12 mouse cellular contexts compared by ENCODE assay signal in the genomic region with DNA sequence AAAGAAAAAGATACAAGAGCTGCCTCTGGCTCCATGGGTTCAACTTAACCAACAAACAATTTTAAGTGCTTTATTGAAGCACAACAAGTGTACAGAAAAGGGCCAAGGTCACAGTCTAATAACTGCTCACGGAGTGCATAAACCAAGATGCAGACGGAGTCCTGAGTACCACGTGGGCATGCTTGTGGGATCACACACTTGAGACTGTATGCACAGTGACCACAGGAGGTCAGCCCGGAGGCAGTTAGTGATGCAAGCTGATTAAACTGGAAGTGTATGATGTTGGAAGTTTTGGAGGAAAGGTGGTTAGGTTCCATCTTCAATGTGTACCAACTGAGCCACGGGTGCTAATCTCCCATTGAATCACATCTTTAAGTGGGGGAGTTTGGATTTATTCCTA.
DNase-seq lines count a peak whose midpoint lies in the region; ATAC-seq and TF ChIP-seq lines count a peak whose summit lies in the region.
"Had no signal": no experiment of that assay in that cellular context is flagged by ENCODE, and none has a peak within 500 bp of the region (broad histone marks: within the 10 kb centered on the region; RNA-seq: fewer than 3 reads in every experiment).

No protein-coding gene starts in this region.

- H3K9me3 ChIP-seq in heart, postnatal 0 days (replicated peaks; ENCODE audit: control insufficient read depth, low read length): no peaks in the 10 kb centered on the region
- H3K9me3 ChIP-seq: hindbrain, embryonic 12.5 days; megakaryocyte, embryonic 14.5 days; neural tube, embryonic 13.5 days had no signal

- ATAC-seq in heart, postnatal 0 days (ENCODE audit: insufficient read depth, low read depth): peak; percentile 71
- ATAC-seq in cerebellum, adult (ENCODE audit: insufficient number of reproducible peaks, low FRiP score, low TSS enrichment): no peak

- intact Hi-C loops in heart, postnatal 25 days (cut with DNase I): loop anchor here (10.0 kb wide), 2 partner anchors 132 to 182 kb away; partner anchors contain the start of gene Vldlr

- no peak overlapping the region for H3K4me3 ChIP-seq in heart, postnatal 0 days (ENCODE audit: low read depth, low read length)
- H3K4me3 ChIP-seq: hindbrain, embryonic 12.5 days; megakaryocyte, embryonic 14.5 days; neural tube, embryonic 13.5 days had no signal

- no peak overlapping the region for H3K9ac ChIP-seq in heart, postnatal 0 days (replicated peaks; ENCODE audit: low read depth, low read length)
- H3K9ac ChIP-seq: hindbrain, embryonic 12.5 days; neural tube, embryonic 13.5 days had no signal

- peak; percentile 60 for TF ChIP-seq CTCF in heart, postnatal 0 days (IDR thresholded peaks at IDR 0.05; ENCODE audit: low read depth)
- peak; percentile 25; the same call in 1 of the 2 replicates for TF ChIP-seq CTCF in brain, embryonic 14.5 days (IDR thresholded peaks at IDR 0.05; ENCODE audit: borderline replicate concordance, extremely low read depth, insufficient read depth, insufficient read length)

- no peak for TF ChIP-seq POLR2A in brain, embryonic 14.5 days (IDR thresholded peaks at IDR 0.05; ENCODE audit: borderline replicate concordance, extremely low read depth, insufficient read depth, insufficient read length, poor library complexity, severe bottlenecking)

- TF ChIP-seq EP300 in heart, postnatal 0 days (IDR thresholded peaks at IDR 0.05; ENCODE audit: low read depth): no peak

- H3K36me3 ChIP-seq in heart, postnatal 0 days (replicated peaks; ENCODE audit: control insufficient read depth, insufficient read depth, low read length): no peaks in the 10 kb centered on the region
- H3K36me3 ChIP-seq: hindbrain, embryonic 12.5 days; neural tube, embryonic 13.5 days had no signal

- no peaks in the 10 kb centered on the region for H3K27me3 ChIP-seq in heart, postnatal 0 days (ENCODE audit: control insufficient read depth, insufficient read depth, low read length)
- H3K27me3 ChIP-seq: hindbrain, embryonic 12.5 days; megakaryocyte, embryonic 14.5 days; neural tube, embryonic 13.5 days had no signal

- H3K27ac ChIP-seq in heart, postnatal 0 days (ENCODE audit: low read depth): no peak overlapping the region
- H3K27ac ChIP-seq: hindbrain, embryonic 12.5 days; neural tube, embryonic 13.5 days had no signal

- peaks cover 3% of the 10 kb centered on the region for H3K4me1 ChIP-seq in heart, postnatal 0 days (ENCODE audit: control insufficient read depth, insufficient read depth)

- DNase-seq in heart, postnatal 0 days (ENCODE audit: low spot score): peak; percentile 66
- no peak for DNase-seq in heart, postnatal 25 days (ENCODE audit: low spot score)
- peak; percentile 30 for DNase-seq in brain, embryonic 14.5 days (ENCODE audit: low read depth)
- DNase-seq in kidney, adult 9 months: peak; percentile 27
- DNase-seq in lung, postnatal 14 days: peak; percentile 21
- no peak for DNase-seq in thymus, postnatal 36 days
- DNase-seq: spleen, adult 18-20 months; thymus, postnatal 14 days had no signal

- H3K4me2 ChIP-seq in heart, postnatal 0 days (ENCODE audit: low read depth, low read length): no peak overlapping the region
- H3K4me2 ChIP-seq: hindbrain, embryonic 12.5 days; neural tube, embryonic 13.5 days had no signal

- 46% methylated on average over 5 of the region's 5 CpGs for WGBS in heart, postnatal 0 days

Comparison
In these comparisons a context has a peak if more than half of its experiments do, and no peak if none do; other contexts are left out.
1. DNase-seq: peak in heart, postnatal 0 days (single experiment), brain, embryonic 14.5 days (single experiment), kidney, adult 9 months (single experiment) and lung, postnatal 14 days (single experiment); none in heart, postnatal 25 days (single experiment) and thymus, postnatal 36 days (0 of 2).